Mouse (Mus musculus) liver, embryonic 13.5 days (tissue): ENCODE measurements at regions not wholly inside any gene's neighbourhood (a gene's known extent, or its start where the extent isn't known, plus 50 kb on each side); places are given as distances from the start of the nearest gene placed in this dataset.
"Not testable (repeated sequence)": the region's sequence is repeated elsewhere in the genome, so short reads cannot be mapped to it uniquely, and the experiment has no call there.

Experiments used
- ATAC-seq: fragments of 200-750 bp; cut with Nextera tagmentation; 2 replicates; pipeline ENCODE4 v1.8.0; 2017; ENCODE audit warnings: low read depth, mild to moderate bottlenecking, moderate number of reproducible peaks, moderate library complexity
- DNase-seq: peaks from one replicate; pipeline ENCODE4 v3.0.0; 2022
- H3K27ac ChIP-seq: fragments of 300-500 bp; sonication (generic); 2 replicates; pipeline ENCODE4 v1.5.1; 2015; ENCODE audit warnings: moderate library complexity, mild to moderate bottlenecking, inconsistent platforms
- H3K27me3 ChIP-seq: fragments of 300-500 bp; sonication (generic); 2 replicates; pipeline ENCODE4 v1.6.1; 2015; ENCODE audit warnings: mild to moderate bottlenecking, inconsistent platforms
- H3K36me3 ChIP-seq: fragments of 300-500 bp; sonication (generic); 2 replicates; pipeline ENCODE4 v1.6.1; 2015; ENCODE audit warnings: mild to moderate bottlenecking, inconsistent platforms
- H3K4me1 ChIP-seq: fragments of 300-500 bp; sonication (generic); replicated peaks from 2 replicates; pipeline ENCODE4 v1.6.1; 2015; ENCODE audit warnings: inconsistent platforms
- H3K4me2 ChIP-seq: fragments of 300-500 bp; sonication (generic); 2 replicates; pipeline ENCODE4 v1.6.1; 2015; ENCODE audit warnings: inconsistent platforms, mild to moderate bottlenecking, moderate library complexity
- H3K4me3 ChIP-seq: fragments of 300-500 bp; sonication (generic); replicated peaks from 2 replicates; pipeline ENCODE4 v1.5.1; 2015; ENCODE audit warnings: mild to moderate bottlenecking, inconsistent platforms
- H3K9ac ChIP-seq: fragments of 300-500 bp; sonication (generic); 2 replicates; pipeline ENCODE4 v1.6.1; 2015; ENCODE audit warnings: mild to moderate bottlenecking, inconsistent platforms
- H3K9me3 ChIP-seq: fragments of 300-500 bp; sonication (generic); replicated peaks from 2 replicates; pipeline ENCODE4 v1.6.1; 2016; ENCODE audit warnings: inconsistent platforms
- WGBS: fragments of 180-500 bp; shearing (Covaris S2); methylation state at CpG from one replicate; pipeline ENCODE4 v1.1.7; 2015; ENCODE audit not compliant: insufficient replicate concordance; 5-methylcytosine and 5-hydroxymethylcytosine counted together

- DNase-seq (no peak), ATAC-seq (no peak)
- H3K9ac ChIP-seq, result no peak overlapping the region
- no peak overlapping the region for H3K27ac ChIP-seq
- H3K9me3 ChIP-seq, result no peaks in the 10 kb centered on the region
- 85% methylated on average over 1 of the region's 1 CpGs for WGBS
- H3K4me3 ChIP-seq, result no peak overlapping the region
- H3K4me1 ChIP-seq, result no peaks in the 10 kb centered on the region
- H3K36me3 ChIP-seq, result no peaks in the 10 kb centered on the region
- H3K27me3 ChIP-seq, result no peaks in the 10 kb centered on the region
- no peak overlapping the region for H3K4me2 ChIP-seq
Measured at GRCm38 (mm10) chr2:135525779-135526178, 133.0 kb upstream of the Plcb4 start.

- Histone ChIP-seq H3K4me2 (no peak overlapping the region), H3K4me1 (no peaks in the 10 kb centered on the region), H3K9me3 (no peaks in the 10 kb centered on the region), H3K27ac (no peak overlapping the region), H3K9ac (no peak overlapping the region), H3K27me3 (no peaks in the 10 kb centered on the region), H3K36me3 (no peaks in the 10 kb centered on the region), H3K4me3 (no peak overlapping the region)
- ATAC-seq (no peak), DNase-seq (no peak)
- 54% methylated on average over 3 of the region's 3 CpGs for WGBS
Measured at GRCm38 (mm10) chr2:135529619-135530018, 129.2 kb upstream of the Plcb4 start.

- 0 out of 2 replicates have a peak overlapping the region, but pooled peaks have one; percentile 8 for H3K4me3 ChIP-seq
- no peaks in the 10 kb centered on the region for H3K36me3 ChIP-seq
- H3K9ac ChIP-seq, result no peak overlapping the region
- DNase-seq (peak; percentile 1), ATAC-seq (peak; percentile 51)
- H3K4me1 ChIP-seq, result peaks cover 10% of the 10 kb centered on the region
- peak overlapping the region; percentile 41 for H3K4me2 ChIP-seq
- H3K9me3 ChIP-seq, result no peaks in the 10 kb centered on the region
- no peaks in the 10 kb centered on the region for H3K27me3 ChIP-seq
- 18% methylated on average over 11 of the region's 11 CpGs for WGBS
- no peak overlapping the region for H3K27ac ChIP-seq
Measured at GRCm38 (mm10) chr2:135536303-135536871, 122.4 kb upstream of the Plcb4 start.

GRCm38 (mm10) chr2:135538022-135538421 is 120.8 kb upstream of the Plcb4 start:
- no peak for DNase-seq

GRCm38 (mm10) chr2:135541058-135541457 is 117.8 kb upstream of the Plcb4 start:
- H3K4me2 ChIP-seq, result no peak overlapping the region
- H3K4me3 ChIP-seq, result no peak overlapping the region
- H3K4me1 ChIP-seq, result peaks cover 10% of the 10 kb centered on the region
- WGBS, result 70% methylated on average over 2 of the region's 2 CpGs
- H3K9me3 ChIP-seq, result no peaks in the 10 kb centered on the region
- H3K27me3 ChIP-seq, result no peaks in the 10 kb centered on the region
- ATAC-seq (no peak), DNase-seq (no peak)
- no peak overlapping the region for H3K9ac ChIP-seq
- H3K36me3 ChIP-seq, result no peaks in the 10 kb centered on the region
- H3K27ac ChIP-seq, result no peak overlapping the region

More at GRCm38 (mm10) chr2:135538022-135538421, 120.8 kb upstream of the Plcb4 start:
- 69% methylated on average over 2 of the region's 2 CpGs for WGBS
- ATAC-seq, result no peak
- Histone ChIP-seq H3K9me3 (no peaks in the 10 kb centered on the region), H3K36me3 (no peaks in the 10 kb centered on the region), H3K4me2 (no peak overlapping the region), H3K9ac (no peak overlapping the region), H3K27ac (no peak overlapping the region), H3K4me3 (no peak overlapping the region), H3K27me3 (no peaks in the 10 kb centered on the region), H3K4me1 (peaks cover 10% of the 10 kb centered on the region)

- no peaks in the 10 kb centered on the region for H3K9me3 ChIP-seq
- H3K27ac ChIP-seq, result no peak overlapping the region
- peaks cover 2% of the 10 kb centered on the region for H3K4me1 ChIP-seq
- DNase-seq (no peak), ATAC-seq (no peak)
- no peaks in the 10 kb centered on the region for H3K36me3 ChIP-seq
- H3K9ac ChIP-seq, result no peak overlapping the region
- no peak overlapping the region for H3K4me3 ChIP-seq
- H3K4me2 ChIP-seq, result no peak overlapping the region
- no peaks in the 10 kb centered on the region for H3K27me3 ChIP-seq
Measured at GRCm38 (mm10) chr2:135541930-135542329, 116.9 kb upstream of the Plcb4 start.

GRCm38 (mm10) chr2:135544882-135545281 is 113.9 kb upstream of the Plcb4 start:
- DNase-seq (no peak), ATAC-seq (no peak)
- H3K27ac ChIP-seq, result no peak overlapping the region
- H3K4me2 ChIP-seq, result no peak overlapping the region
- H3K27me3 ChIP-seq, result no peaks in the 10 kb centered on the region
- H3K9me3 ChIP-seq, result no peaks in the 10 kb centered on the region
- H3K4me1 ChIP-seq, result no peaks in the 10 kb centered on the region
- no peak overlapping the region for H3K9ac ChIP-seq
- H3K36me3 ChIP-seq, result no peaks in the 10 kb centered on the region
- H3K4me3 ChIP-seq, result no peak overlapping the region

GRCm38 (mm10) chr2:135547966-135548365 is 110.8 kb upstream of the Plcb4 start:
- 75% methylated on average over 3 of the region's 3 CpGs for WGBS
- Histone ChIP-seq H3K36me3 (no peaks in the 10 kb centered on the region), H3K4me2 (no peak overlapping the region), H3K4me3 (no peak overlapping the region), H3K9ac (no peak overlapping the region), H3K4me1 (no peaks in the 10 kb centered on the region), H3K9me3 (no peaks in the 10 kb centered on the region), H3K27me3 (no peaks in the 10 kb centered on the region), H3K27ac (no peak overlapping the region)
- no peak for ATAC-seq
- no peak for DNase-seq

- no peak overlapping the region for H3K27ac ChIP-seq
Measured at GRCm38 (mm10) chr2:135553031-135553430, 105.8 kb upstream of the Plcb4 start.

GRCm38 (mm10) chr2:135558026-135558425 is 100.8 kb upstream of the Plcb4 start:
- H3K27ac ChIP-seq, H3K36me3 ChIP-seq, DNase-seq, H3K4me1 ChIP-seq, H3K9me3 ChIP-seq, H3K4me3 ChIP-seq, H3K9ac ChIP-seq, H3K4me2 ChIP-seq, ATAC-seq, H3K27me3 ChIP-seq: not testable (repeated sequence)
- WGBS, result 67% methylated on average over 8 of the region's 8 CpGs

More at GRCm38 (mm10) chr2:135553031-135553430, 105.8 kb upstream of the Plcb4 start:
- no peaks in the 10 kb centered on the region for H3K36me3 ChIP-seq
- ATAC-seq (no peak), DNase-seq (no peak)
- H3K4me3 ChIP-seq, result no peak overlapping the region
- H3K27me3 ChIP-seq, result no peaks in the 10 kb centered on the region
- H3K4me1 ChIP-seq, result no peaks in the 10 kb centered on the region
- H3K4me2 ChIP-seq, result no peak overlapping the region
- no peak overlapping the region for H3K9ac ChIP-seq
- no peaks in the 10 kb centered on the region for H3K9me3 ChIP-seq
- 36% methylated on average over 3 of the region's 3 CpGs for WGBS

GRCm38 (mm10) chr2:135559328-135559727 is 99.5 kb upstream of the Plcb4 start:
- H3K27me3 ChIP-seq, result no peaks in the 10 kb centered on the region
- no peak overlapping the region for H3K27ac ChIP-seq
- H3K4me2 ChIP-seq, result no peak overlapping the region
- no peak for DNase-seq
- H3K4me3 ChIP-seq, result no peak overlapping the region
- no peak overlapping the region for H3K9ac ChIP-seq
- 49% methylated on average over 3 of the region's 3 CpGs for whole genome bisulfite sequencing
- H3K9me3 ChIP-seq, result 0 out of 2 replicates have a peak, but pooled peaks cover 4% of the 10 kb centered on the region
- ATAC-seq, result no peak
- H3K4me1 ChIP-seq, result no peaks in the 10 kb centered on the region
- no peaks in the 10 kb centered on the region for H3K36me3 ChIP-seq

- no peaks in the 10 kb centered on the region for H3K27me3 ChIP-seq
- 61% methylated on average over 9 of the region's 9 CpGs for WGBS
- no peaks in the 10 kb centered on the region for H3K4me1 ChIP-seq
- ATAC-seq (no peak), DNase-seq (no peak)
- no peak overlapping the region for H3K9ac ChIP-seq
- H3K4me2 ChIP-seq, result no peak overlapping the region
- H3K36me3 ChIP-seq, result no peaks in the 10 kb centered on the region
- 0 out of 2 replicates have a peak, but pooled peaks cover 4% of the 10 kb centered on the region for H3K9me3 ChIP-seq
- H3K4me3 ChIP-seq, result no peak overlapping the region
- no peak overlapping the region for H3K27ac ChIP-seq
Measured at GRCm38 (mm10) chr2:135559933-135560710, 98.7 kb upstream of the Plcb4 start.
